Mouse (Mus musculus): ENCODE data around the gene Eapp.
A peak's percentile ranks its signal among the peaks of the same experiment; 100 is the strongest.
"Not testable (repeated sequence)": the region's sequence is repeated elsewhere in the genome, so short reads cannot be mapped to it uniquely, and the experiment has no call there.

Eapp gene

GRCm38 (mm10) chr12:54683182-54683581 lies 12.5 kb downstream of the Eapp start:
- DNase-seq (ENCODE audit: low spot score in 2 of 2) = no peak

- DNase-seq (ENCODE audit: low spot score in 2 of 2) = no peak
Observed at GRCm38 (mm10) chr12:54676709-54677108, 19.0 kb downstream of the Eapp start.

- DNase-seq (ENCODE audit: low spot score in 2 of 2) = no peak
Observed at GRCm38 (mm10) chr12:54675396-54675795, 20.3 kb downstream of the Eapp start.

- DNase-seq (ENCODE audit: low spot score in 2 of 2) = no peak
Observed at GRCm38 (mm10) chr12:54671262-54671661, 24.4 kb downstream of the Eapp start.

GRCm38 (mm10) chr12:54668141-54668540 lies 27.6 kb downstream of the Eapp start:
- DNase-seq (ENCODE audit: low spot score in 2 of 2) = no peak

GRCm38 (mm10) chr12:54665526-54665925 lies 30.2 kb downstream of the Eapp start:
- no peak for DNase-seq (ENCODE audit: low spot score in 2 of 2)

- DNase-seq (ENCODE audit: low spot score in 2 of 2) = not testable (repeated sequence)
Observed at GRCm38 (mm10) chr12:54661470-54661869, 34.2 kb downstream of the Eapp start.

GRCm38 (mm10) chr12:54659901-54660300 lies 35.8 kb downstream of the Eapp start:
- DNase-seq (ENCODE audit: low spot score in 2 of 2) = no peak

- DNase-seq (ENCODE audit: low spot score in 2 of 2) = no peak
Observed at GRCm38 (mm10) chr12:54658425-54659092, 37.1 kb downstream of the Eapp start.

GRCm38 (mm10) chr12:54657951-54658350 lies 37.7 kb downstream of the Eapp start:
- no peak for DNase-seq (ENCODE audit: low spot score in 2 of 2)

GRCm38 (mm10) chr12:54657226-54657625 lies 38.5 kb downstream of the Eapp start:
- DNase-seq (ENCODE audit: low spot score in 2 of 2) = no peak

GRCm38 (mm10) chr12:54656396-54657171 lies 39.1 kb downstream of the Eapp start, which contains the start of gene Sptssa:
Gene Sptssa (minus strand): TSS chr12:54656573.
- DNase-seq (ENCODE audit: low spot score in 2 of 2) = peak; percentile 87 to 97

GRCm38 (mm10) chr12:54656039-54656395 lies 39.7 kb downstream of the Eapp start:
- no peak for DNase-seq (ENCODE audit: low spot score in 2 of 2)

GRCm38 (mm10) chr12:54655292-54656038 lies 40.2 kb downstream of the Eapp start:
- DNase-seq (ENCODE audit: low spot score in 2 of 2) = no peak

GRCm38 (mm10) chr12:54654741-54655140 lies 41.0 kb downstream of the Eapp start:
- DNase-seq (ENCODE audit: low spot score in 2 of 2) = no peak

GRCm38 (mm10) chr12:54654141-54654540 lies 41.6 kb downstream of the Eapp start:
- DNase-seq (ENCODE audit: low spot score in 2 of 2) = no peak

- DNase-seq (ENCODE audit: low spot score in 2 of 2) = no peak
Observed at GRCm38 (mm10) chr12:54652346-54652745, 43.4 kb downstream of the Eapp start.

- DNase-seq (ENCODE audit: low spot score in 2 of 2) = no peak
Observed at GRCm38 (mm10) chr12:54651820-54652219, 43.9 kb downstream of the Eapp start.

- no peak for DNase-seq (ENCODE audit: low spot score in 2 of 2)
Observed at GRCm38 (mm10) chr12:54651158-54651557, 44.5 kb downstream of the Eapp start.

GRCm38 (mm10) chr12:54644947-54645346 lies 50.8 kb downstream of the Eapp start:
- DNase-seq (ENCODE audit: low spot score in 2 of 2) = peak in 1 of 2 experiments; percentile 29

- DNase-seq (ENCODE audit: low spot score in 2 of 2) = no peak
Observed at GRCm38 (mm10) chr12:54643320-54643892, 52.3 kb downstream of the Eapp start.

GRCm38 (mm10) chr12:54641374-54641773 lies 54.3 kb downstream of the Eapp start:
- DNase-seq (ENCODE audit: low spot score in 2 of 2) = no peak
